Mouse (Mus musculus) right cerebral cortex, adult 18-20 months (tissue): Measurements from ENCODE around the gene Mphosph10.

Experiments
- DNase-seq: peaks from one replicate; pipeline ENCODE4 v3.0.0; 2022; ENCODE audit warnings: mixed read lengths

Gene Mphosph10

DNA sequence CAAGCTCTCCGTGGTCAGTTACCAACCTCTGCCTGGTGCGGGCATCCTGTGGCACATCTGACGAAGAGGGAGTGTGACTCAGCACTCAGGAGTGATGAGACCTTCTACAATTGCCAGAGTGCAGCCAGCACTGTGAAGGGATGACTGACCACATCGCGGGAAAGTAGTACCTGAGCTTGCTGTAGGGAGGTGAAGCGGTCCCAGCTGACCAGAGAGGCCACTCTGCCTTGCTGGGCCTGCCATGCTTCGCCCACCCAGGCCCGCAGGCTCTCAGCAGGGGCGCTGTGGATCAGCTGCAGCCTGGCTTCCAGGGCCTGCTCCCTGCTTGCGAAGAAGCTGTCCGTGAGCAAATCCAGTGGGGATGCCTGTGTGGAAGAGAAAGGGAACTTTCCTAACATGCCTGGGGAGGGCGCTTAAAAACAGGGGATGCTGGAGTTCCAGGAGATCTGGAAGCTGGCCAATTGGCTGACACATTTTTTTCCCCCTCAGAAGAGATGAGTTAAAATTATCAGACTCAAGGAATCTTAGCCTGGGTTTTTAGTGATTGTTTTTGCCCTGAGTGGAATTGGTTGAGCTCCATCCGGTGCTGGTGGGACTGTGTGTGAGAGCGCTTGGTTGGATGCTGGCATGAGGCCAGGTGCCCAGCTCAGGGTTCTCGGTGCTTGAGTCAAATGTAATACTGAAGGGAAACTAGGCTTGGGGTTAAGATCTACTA is 42.8 kb downstream of the Mphosph10 start:
- peak; percentile 75 for DNase-seq

GRCm38 (mm10) chr7:64347813-64348212 is 44.3 kb downstream of the Mphosph10 start:
- no peak for DNase-seq

GRCm38 (mm10) chr7:64332686-64333085 is 59.4 kb downstream of the Mphosph10 start:
- DNase-seq: no peak

- DNase-seq: no peak
Measured at GRCm38 (mm10) chr7:64331309-64331708, 60.8 kb downstream of the Mphosph10 start.

DNA sequence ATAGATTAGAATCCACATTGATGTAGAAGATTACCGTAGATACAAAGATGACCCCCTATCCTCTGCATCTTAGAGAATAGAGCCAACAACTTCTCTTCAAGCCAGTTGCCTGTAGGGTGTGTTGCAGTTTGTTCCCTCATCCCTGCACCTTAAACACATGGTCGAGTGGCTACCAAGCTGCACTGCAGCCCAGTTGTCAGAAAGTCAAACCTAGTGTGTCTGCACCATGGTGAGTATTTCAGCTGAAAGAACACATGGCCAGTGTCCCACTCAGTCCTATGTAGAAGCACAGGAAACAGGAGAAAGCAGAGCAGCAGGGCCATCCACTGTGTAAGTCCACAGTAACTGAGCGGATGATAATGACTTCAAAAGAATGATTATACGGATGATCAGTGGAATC is 64.6 kb downstream of the Mphosph10 start:
- no peak for DNase-seq

GRCm38 (mm10) chr7:64326892-64327291 is 65.2 kb downstream of the Mphosph10 start:
- peak; percentile 77 for DNase-seq
